Mouse (Mus musculus) limb, embryonic 11.5 days (tissue): ENCODE measurements at regions not wholly inside any gene's neighbourhood (a gene's known extent, or its start where the extent isn't known, plus 50 kb on each side); places are given as distances from the start of the nearest gene placed in this dataset.

Experiments
- ATAC-seq: fragments of 200-750 bp; cut with Nextera tagmentation; 2 replicates; pipeline ENCODE4 v1.8.0; 2017; ENCODE audit warnings: low read depth; ENCODE audit not compliant: insufficient number of reproducible peaks, low FRiP score, low TSS enrichment
- DNase-seq: peaks from one replicate; pipeline ENCODE4 v3.0.0-alpha.2; 2015; ENCODE audit warnings: low spot score
- H3K27ac ChIP-seq: fragments of 300-500 bp; sonication (generic); replicated peaks from 2 replicates; pipeline ENCODE4 v1.5.1; 2014; ENCODE audit warnings: low read depth, mild to moderate bottlenecking, low read length
- H3K27me3 ChIP-seq: fragments of 300-500 bp; sonication (generic); 2 replicates; pipeline ENCODE4 v1.6.1; 2014; ENCODE audit warnings: mild to moderate bottlenecking, low read length, mixed read lengths; ENCODE audit not compliant: control insufficient read depth, insufficient read depth
- H3K36me3 ChIP-seq: fragments of 300-500 bp; sonication (generic); 2 replicates; pipeline ENCODE4 v1.6.1; 2014; ENCODE audit warnings: mild to moderate bottlenecking, low read length, moderate library complexity, mixed read lengths; ENCODE audit not compliant: control insufficient read depth, insufficient read depth
- H3K4me1 ChIP-seq: fragments of 300-500 bp; sonication (generic); 2 replicates; pipeline ENCODE4 v1.6.1; 2014; ENCODE audit warnings: low read length, mixed read lengths; ENCODE audit not compliant: control insufficient read depth, insufficient read depth
- H3K4me2 ChIP-seq: fragments of 300-500 bp; sonication (generic); 2 replicates; pipeline ENCODE4 v1.6.1; 2014; ENCODE audit warnings: low read depth, mild to moderate bottlenecking, moderate library complexity; ENCODE audit not compliant: severe bottlenecking
- H3K4me3 ChIP-seq: fragments of 300-500 bp; sonication (generic); 2 replicates; pipeline ENCODE4 v1.5.1; 2014; ENCODE audit warnings: low read depth, low read length
- H3K9ac ChIP-seq: fragments of 300-500 bp; sonication (generic); 2 replicates; pipeline ENCODE4 v1.6.1; 2014; ENCODE audit warnings: mild to moderate bottlenecking, low read length
- H3K9me3 ChIP-seq: fragments of 300-500 bp; sonication (generic); 2 replicates; pipeline ENCODE4 v1.6.1; 2016; ENCODE audit warnings: low read length; ENCODE audit not compliant: control insufficient read depth
- WGBS: fragments of 180-500 bp; shearing (Covaris S2); extraction: QIAGEN DNeasy Blood & Tissue Kit; methylation state at CpG from one replicate; pipeline ENCODE4 v1.1.7; 2014; 5-methylcytosine and 5-hydroxymethylcytosine counted together

GRCm38 (mm10) chr17:68164666-68165065 is 108.9 kb upstream of the L3mbtl4 start:
- 94% methylated on average over 2 of the region's 2 CpGs for WGBS
- H3K9ac ChIP-seq = no peak overlapping the region
- H3K27me3 ChIP-seq = no peaks in the 10 kb centered on the region
- peaks cover 8% of the 10 kb centered on the region; the same call in 1 of the 2 replicates for H3K4me1 ChIP-seq
- no peak overlapping the region for H3K27ac ChIP-seq
- DNase-seq (no peak), ATAC-seq (no peak)
- no peak overlapping the region for H3K4me2 ChIP-seq
- no peak overlapping the region for H3K4me3 ChIP-seq
- no peaks in the 10 kb centered on the region for H3K36me3 ChIP-seq
- H3K9me3 ChIP-seq = no peaks in the 10 kb centered on the region

GRCm38 (mm10) chr17:68165171-68165825 is 108.3 kb upstream of the L3mbtl4 start:
- Histone ChIP-seq H3K4me2 (no peak overlapping the region), H3K4me3 (no peak overlapping the region)
- peak; percentile 30 for DNase-seq

GRCm38 (mm10) chr17:68166397-68166796 is 107.2 kb upstream of the L3mbtl4 start:
- 77% methylated on average over 4 of the region's 4 CpGs for WGBS
- Histone ChIP-seq H3K36me3 (no peaks in the 10 kb centered on the region), H3K4me2 (no peak overlapping the region), H3K9ac (no peak overlapping the region), H3K27ac (no peak overlapping the region), H3K4me3 (no peak overlapping the region), H3K27me3 (no peaks in the 10 kb centered on the region), H3K9me3 (no peaks in the 10 kb centered on the region), H3K4me1 (peaks cover 8% of the 10 kb centered on the region; the same call in 1 of the 2 replicates)
- DNase-seq (no peak), ATAC-seq (no peak)

More at GRCm38 (mm10) chr17:68165171-68165825, 108.3 kb upstream of the L3mbtl4 start:
- Histone ChIP-seq H3K4me1 (peaks cover 8% of the 10 kb centered on the region; the same call in 1 of the 2 replicates), H3K9ac (no peak overlapping the region), H3K9me3 (no peaks in the 10 kb centered on the region), H3K27me3 (no peaks in the 10 kb centered on the region), H3K36me3 (no peaks in the 10 kb centered on the region), H3K27ac (no peak overlapping the region)
- whole genome bisulfite sequencing = 53% methylated on average over 15 of the region's 15 CpGs
- no peak for ATAC-seq

- no peaks in the 10 kb centered on the region for H3K9me3 ChIP-seq
- DNase-seq (no peak), ATAC-seq (no peak)
- H3K4me3 ChIP-seq = no peak overlapping the region
- whole genome bisulfite sequencing = 92% methylated on average over 7 of the region's 7 CpGs
- no peak overlapping the region for H3K27ac ChIP-seq
- no peaks in the 10 kb centered on the region for H3K4me1 ChIP-seq
- H3K27me3 ChIP-seq = no peaks in the 10 kb centered on the region
- no peak overlapping the region for H3K4me2 ChIP-seq
- H3K36me3 ChIP-seq = no peaks in the 10 kb centered on the region
- H3K9ac ChIP-seq = no peak overlapping the region
Measured at GRCm38 (mm10) chr17:68172838-68173237, 100.8 kb upstream of the L3mbtl4 start.

- Histone ChIP-seq H3K9ac (no peak overlapping the region), H3K4me2 (no peak overlapping the region), H3K4me3 (no peak overlapping the region), H3K4me1 (no peaks in the 10 kb centered on the region), H3K9me3 (no peaks in the 10 kb centered on the region), H3K27me3 (no peaks in the 10 kb centered on the region), H3K36me3 (no peaks in the 10 kb centered on the region), H3K27ac (no peak overlapping the region)
- ATAC-seq (no peak), DNase-seq (peak; percentile 70)
- WGBS = 54% methylated on average over 9 of the region's 9 CpGs
Measured at GRCm38 (mm10) chr17:68176611-68177165, 96.9 kb upstream of the L3mbtl4 start.

- no peak for ATAC-seq
Measured at GRCm38 (mm10) chr17:68177835-68178234, 95.8 kb upstream of the L3mbtl4 start.

GRCm38 (mm10) chr17:68185385-68185784 is 88.2 kb upstream of the L3mbtl4 start:
- Histone ChIP-seq H3K4me3 (no peak overlapping the region), H3K36me3 (no peaks in the 10 kb centered on the region), H3K4me2 (no peak overlapping the region), H3K9ac (no peak overlapping the region), H3K4me1 (no peaks in the 10 kb centered on the region), H3K9me3 (no peaks in the 10 kb centered on the region), H3K27me3 (no peaks in the 10 kb centered on the region), H3K27ac (no peak overlapping the region)
- 66% methylated on average over 2 of the region's 2 CpGs for WGBS
- DNase-seq = no peak
- no peak for ATAC-seq

More at GRCm38 (mm10) chr17:68177835-68178234, 95.8 kb upstream of the L3mbtl4 start:
- peak; percentile 69 for DNase-seq
- WGBS = 28% methylated on average over 2 of the region's 2 CpGs
- Histone ChIP-seq H3K9me3 (no peaks in the 10 kb centered on the region), H3K9ac (no peak overlapping the region), H3K4me2 (no peak overlapping the region), H3K4me1 (no peaks in the 10 kb centered on the region), H3K27ac (no peak overlapping the region), H3K4me3 (no peak overlapping the region), H3K36me3 (no peaks in the 10 kb centered on the region), H3K27me3 (no peaks in the 10 kb centered on the region)

GRCm38 (mm10) chr17:68189888-68190287 is 83.7 kb upstream of the L3mbtl4 start:
- H3K4me3 ChIP-seq = no peak overlapping the region
- no peak overlapping the region for H3K9ac ChIP-seq
- DNase-seq (no peak), ATAC-seq (no peak)
- no peaks in the 10 kb centered on the region for H3K4me1 ChIP-seq
- no peak overlapping the region for H3K27ac ChIP-seq
- no peaks in the 10 kb centered on the region for H3K27me3 ChIP-seq
- H3K4me2 ChIP-seq = no peak overlapping the region
- H3K9me3 ChIP-seq = no peaks in the 10 kb centered on the region
- WGBS = 92% methylated on average over 4 of the region's 4 CpGs
- H3K36me3 ChIP-seq = no peaks in the 10 kb centered on the region
